Mouse (Mus musculus) gastrocnemius, postnatal 10 days (tissue): ENCODE data around the gene Esr1. TPM values are rescaled to one million over a fixed set of nuclear protein-coding genes. Genes with fewer than 3 reads are reported as not detected.

Source experiments
- DNase-seq: peaks from one replicate; pipeline ENCODE4 v3.0.0; 2021; ENCODE audit warnings: mixed read lengths
- total RNA-seq, 2 experiments: library from RNA; stranded (reverse); gene quantifications; 2 replicates each; pipeline ENCODE4 v1.2.3; 2021

Esr1 gene
- total RNA-seq, 2 experiments from 2014 or later, result 34.5 to 39.0 TPM

DNA sequence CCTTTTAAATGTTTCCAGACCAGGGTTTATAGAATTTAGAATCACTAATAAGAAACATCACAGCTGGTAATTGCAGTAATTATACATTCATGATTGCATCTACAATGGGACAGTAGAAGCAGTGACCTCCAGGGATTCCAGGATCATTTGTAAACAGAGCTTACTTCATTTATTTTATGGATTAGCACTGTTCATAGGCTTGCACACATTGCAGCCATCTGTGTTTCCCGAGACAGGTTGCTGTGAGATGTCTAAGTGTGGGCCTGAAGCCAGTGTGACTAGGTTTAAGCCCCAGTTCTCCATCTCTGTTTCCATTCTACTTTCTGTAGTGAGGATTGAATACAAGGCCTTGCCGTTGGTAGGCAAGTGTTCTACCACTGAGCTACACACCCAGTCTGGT lies 236.1 kb downstream of the Esr1 start:
- no peak for DNase-seq

DNA sequence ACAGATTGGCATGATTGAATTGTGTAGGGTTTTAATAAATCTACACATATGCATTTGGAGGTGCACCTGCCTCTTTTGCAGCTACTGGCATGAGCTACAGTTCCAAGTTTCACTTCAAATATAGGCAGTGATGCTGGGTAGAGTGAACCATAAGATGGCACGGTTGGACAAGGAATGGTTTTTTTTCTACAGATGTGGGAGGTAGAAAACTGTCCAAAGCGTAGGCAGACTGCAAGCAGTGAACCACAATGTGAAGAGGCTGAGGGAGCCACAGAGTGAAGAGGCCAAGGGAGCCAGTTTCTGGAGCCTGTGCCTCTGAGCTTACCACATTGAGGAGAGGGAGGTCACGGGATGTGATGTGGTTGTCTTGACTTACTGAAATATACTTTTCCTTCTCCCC lies 238.5 kb downstream of the Esr1 start:
- no peak for DNase-seq

DNA sequence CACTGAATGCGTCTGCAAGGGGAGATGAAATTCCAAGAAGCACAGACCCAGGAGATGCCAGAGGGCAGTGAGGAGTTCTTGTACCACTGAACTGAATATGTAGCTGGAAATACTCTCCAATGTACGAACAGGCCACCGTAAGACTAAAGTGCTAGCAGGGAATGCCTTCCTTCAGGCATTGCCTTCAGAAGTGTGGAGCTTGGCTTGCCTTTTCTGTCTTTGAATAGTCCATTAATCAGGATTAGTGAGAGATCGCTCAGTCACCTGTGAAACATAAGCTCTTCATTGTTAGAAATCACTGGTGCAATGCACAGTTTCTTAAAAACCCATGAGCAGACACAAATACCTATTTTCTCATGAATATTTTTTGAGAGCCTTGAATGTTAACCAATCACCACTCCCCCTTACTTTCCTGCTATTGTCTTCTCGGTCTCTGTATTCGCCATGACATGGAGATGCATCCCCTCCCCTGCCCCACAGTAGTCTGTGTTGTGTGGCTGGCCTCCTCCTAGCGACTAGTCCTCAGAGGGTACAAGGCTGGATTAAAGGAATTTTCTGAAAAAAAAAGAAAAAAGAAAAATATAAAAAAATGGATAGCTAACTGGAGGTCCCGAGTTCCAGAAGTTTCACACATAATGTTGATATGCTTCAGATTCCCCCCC lies 263.8 kb downstream of the Esr1 start:
- no peak for DNase-seq

DNA sequence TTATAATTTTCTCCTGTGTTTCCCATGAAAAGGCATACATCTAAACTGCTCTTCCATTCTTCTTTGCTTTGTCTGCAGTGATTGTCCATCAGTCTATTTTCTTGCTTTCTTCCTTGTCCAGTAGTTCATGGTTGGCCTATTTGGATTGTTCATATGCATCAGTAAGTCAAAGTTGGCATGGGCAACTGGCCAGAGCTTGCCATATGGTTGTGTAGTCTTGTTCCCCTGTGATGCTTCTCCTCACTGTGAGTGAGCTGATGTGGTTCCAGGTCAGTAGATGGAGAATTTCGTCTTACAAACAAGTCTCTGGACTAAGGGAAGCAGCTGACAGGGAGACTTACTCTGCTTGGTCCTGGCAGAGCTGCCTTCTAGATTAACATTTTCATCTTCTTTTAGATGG lies 270.0 kb downstream of the Esr1 start:
- no peak for DNase-seq

DNA sequence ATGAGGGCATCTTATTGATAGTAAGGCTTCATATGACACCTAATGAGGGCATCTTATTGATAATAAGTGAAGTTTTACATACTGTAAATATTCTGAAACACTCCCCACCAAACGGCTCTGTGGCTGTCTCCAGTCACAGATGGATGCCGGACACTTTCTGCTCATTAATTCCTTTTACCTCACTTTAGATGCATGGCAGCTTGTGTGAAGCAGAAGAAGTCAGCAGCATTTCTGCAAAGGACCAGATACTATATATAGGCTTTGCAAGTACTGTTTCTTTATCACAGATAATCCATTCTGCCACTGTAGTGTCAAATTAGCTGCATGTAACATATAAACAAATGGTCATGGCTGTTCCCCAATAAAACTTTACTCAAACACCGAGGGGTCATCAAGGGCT lies 274.1 kb downstream of the Esr1 start:
- DNase-seq, result no peak

DNA sequence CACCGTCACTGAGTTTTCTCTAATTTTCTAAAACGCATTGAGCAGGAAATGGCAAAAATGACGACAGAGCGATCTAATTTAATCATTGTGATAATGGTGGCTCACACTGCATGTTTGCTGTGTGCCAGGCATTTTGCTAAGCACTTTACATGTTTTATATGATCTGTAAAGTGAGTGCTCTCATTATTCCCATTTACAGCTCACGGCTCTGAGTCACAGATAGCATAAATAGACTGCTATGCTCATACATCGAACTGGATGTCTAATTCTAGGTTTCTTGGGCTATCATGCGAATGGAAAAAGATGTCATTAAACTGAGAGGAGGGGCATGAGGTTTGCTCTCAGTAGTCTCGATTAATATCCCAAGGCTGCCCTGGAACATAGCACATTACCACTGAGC lies 274.6 kb downstream of the Esr1 start:
- DNase-seq, result no peak

DNA sequence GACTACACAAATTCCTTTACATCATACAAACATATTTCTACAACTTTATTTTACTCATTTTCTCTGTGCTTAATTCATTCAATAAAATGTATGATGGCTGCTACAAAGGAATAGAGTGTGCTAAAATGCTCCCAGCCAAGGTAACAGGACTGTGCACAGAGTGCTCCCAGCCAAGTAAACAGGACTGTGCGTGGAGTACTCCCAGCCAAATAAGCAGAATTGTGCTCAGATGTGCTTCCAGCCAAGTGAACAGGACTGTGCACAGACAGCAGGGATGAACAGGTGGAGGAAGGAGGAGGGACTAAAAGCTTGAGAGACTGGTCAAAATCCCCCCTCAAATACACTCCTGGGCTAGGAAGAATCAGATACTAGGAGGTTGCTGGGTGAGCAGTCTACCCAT lies 282.1 kb downstream of the Esr1 start:
- DNase-seq, result no peak

DNA sequence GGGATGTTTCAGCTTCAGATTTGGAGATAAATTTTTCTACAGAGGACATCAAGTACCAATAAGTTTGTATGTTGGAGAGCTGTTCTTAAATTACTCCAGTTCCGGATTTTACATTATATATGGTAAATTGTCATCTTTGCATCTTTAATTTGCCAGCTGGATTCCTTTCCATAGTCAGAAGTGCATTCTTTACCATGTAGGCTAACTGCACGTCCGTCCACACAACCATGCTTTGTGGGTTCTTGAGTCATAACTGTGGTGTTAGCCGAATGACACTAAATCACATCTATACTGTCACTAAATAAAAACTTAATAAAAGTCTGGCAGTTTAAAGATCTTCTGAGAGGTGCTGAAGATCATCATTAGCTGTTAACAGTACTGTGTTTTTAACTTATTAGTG lies 286.4 kb downstream of the Esr1 start:
- DNase-seq, result no peak

DNA sequence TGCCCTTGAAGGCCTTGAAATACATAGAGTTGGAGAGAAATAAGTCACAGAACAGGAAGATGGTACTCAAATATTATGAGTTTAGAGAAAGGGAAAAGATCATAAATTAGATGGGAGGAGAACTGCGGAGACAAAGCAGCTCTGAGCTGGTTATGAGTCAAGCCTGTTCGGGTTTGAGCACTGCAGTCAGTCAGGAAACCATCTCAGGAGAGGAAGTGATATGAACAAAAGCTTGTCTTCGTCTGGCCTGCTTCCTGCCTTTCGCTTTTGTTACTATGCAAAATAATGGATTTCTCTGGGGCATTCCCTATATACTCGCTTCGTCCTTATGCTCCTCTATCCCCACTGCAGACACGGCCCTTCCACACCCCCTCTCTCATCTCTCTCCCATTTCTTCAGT lies 288.9 kb downstream of the Esr1 start:
- DNase-seq, result no peak

DNA sequence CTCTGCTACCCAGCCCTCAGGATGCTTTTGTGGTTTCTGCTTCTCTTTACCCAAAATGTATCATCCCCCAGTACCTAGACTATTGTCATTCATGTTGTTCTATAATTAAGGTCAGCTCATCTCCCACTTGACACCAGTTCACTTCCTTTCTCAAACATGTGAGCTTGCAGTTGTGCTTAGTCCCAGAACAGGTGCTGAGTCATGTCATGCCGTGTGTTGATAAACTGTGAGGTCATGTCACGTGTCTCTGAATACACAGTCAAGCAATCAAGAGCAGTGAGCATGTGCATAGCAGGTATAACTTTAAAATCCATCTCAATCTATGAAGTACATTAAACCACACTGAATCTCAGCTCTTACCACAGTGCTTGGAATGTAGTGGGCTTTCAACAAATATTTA lies 297.9 kb downstream of the Esr1 start:
- DNase-seq, result no peak

DNA sequence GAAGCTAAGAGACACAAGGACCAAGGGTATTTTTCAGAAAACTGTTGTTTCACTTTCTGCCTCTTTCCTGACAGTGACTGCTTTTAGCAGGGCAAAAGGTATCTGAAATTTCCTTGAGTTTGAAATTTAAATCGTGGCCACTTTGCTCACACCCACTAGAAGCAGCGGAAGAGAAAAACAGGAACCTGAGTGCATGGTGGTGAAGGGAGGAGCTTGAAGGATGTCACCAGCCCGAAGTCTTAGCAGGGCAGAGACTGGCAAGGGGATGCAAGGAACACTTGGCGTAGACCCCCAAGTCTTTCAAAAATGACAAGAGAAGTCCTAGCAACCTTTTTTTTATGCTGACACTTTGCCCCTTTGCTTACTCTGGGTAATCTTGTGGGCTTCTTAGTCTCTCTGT lies 299.1 kb downstream of the Esr1 start:
- no peak for DNase-seq

DNA sequence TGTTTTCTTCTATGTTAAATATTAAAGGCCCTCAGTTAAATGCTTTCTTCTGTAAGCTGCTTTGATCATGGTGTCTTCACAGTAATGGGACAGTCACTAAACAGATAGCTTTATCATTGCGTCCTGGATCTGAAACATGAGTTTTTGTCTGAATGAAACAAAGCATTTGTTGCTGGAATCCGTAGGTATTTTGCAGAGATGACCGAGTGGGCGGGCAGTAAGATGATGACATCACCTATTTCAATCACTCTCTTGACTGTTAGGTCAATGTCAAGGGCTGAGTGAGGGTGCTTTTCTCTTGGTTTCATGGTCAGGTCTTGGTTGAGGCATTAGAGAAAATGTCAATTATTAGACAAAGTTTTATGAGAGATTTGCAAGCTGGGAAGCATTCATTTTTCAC lies 307.7 kb downstream of the Esr1 start:
- DNase-seq, result no peak

DNA sequence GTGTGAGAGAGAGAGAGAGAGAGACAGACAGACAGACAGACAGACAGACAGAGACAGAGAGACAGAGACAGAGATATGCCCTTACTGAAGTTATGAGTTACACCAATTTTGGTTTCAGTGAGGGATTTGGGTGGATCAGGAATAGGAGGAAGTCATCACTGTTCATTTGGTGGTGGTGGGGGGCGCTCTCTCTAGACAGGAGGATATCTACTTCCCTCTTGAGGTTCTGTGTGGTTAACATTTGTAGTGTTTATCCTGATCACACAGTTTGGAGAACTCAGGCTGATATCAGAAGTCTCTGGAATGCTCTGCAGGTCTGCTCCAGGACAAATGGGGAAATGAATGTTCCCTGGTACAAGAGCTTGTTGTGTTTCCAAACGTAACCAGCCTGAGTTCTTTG lies 312.2 kb downstream of the Esr1 start:
- no peak for DNase-seq

DNA sequence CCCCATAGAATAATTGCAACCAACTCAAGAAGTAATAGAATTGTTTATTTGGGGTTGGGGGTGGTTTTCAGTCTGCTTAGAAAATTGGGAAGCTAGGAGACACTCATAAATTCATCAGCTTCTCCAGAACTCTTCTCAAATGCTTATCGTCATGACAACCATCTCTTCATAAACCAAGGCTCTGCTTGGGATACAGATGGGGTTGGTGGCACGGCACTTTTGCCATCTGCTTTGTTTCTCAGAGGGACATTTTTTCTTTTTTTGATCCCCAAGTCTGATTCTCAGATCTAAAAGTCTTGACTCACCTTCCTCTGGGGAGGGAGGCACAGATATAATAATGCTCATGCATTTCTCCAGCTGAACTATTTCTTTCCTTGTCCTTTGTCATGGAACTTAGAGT lies 313.0 kb downstream of the Esr1 start:
- no peak for DNase-seq

DNA sequence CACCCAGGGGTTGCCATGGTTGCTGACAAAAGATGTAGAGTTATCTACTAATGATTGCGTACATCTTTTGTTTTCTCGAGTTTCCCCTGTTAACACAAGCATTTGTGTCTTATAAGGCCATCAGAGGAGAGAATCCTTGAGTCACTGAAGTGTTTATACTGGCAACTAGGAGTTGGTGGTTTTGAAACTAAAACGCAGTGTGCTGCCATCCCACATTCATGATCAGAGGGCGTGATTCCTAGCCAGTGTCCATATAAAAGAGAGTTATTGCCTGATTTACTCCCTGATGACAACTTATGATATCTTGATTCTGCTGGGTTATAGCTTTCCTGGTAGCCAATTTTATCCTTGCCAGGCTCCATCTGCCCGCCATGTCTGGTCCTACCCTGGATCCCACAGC lies 331.8 kb downstream of the Esr1 start:
- no peak for DNase-seq

DNA sequence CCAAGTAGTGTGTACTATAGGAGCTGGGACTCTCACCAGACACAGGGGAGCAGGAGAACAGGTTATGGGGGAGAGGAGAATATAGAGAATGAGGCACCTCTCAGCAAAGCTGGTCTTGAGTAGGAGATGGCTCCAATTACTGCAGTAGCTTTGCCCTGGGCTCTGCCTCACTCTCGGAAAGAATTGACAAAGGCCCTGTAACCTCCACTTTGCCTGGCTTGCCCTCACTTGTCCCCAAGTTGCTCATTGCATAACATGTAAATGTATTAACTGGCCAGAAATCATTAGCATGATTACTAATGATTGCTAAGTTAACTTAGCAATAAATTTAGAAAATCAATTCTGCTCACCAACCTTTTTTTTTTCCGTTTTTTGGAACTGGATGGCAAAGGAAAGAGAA lies 333.3 kb downstream of the Esr1 start:
- no peak for DNase-seq

DNA sequence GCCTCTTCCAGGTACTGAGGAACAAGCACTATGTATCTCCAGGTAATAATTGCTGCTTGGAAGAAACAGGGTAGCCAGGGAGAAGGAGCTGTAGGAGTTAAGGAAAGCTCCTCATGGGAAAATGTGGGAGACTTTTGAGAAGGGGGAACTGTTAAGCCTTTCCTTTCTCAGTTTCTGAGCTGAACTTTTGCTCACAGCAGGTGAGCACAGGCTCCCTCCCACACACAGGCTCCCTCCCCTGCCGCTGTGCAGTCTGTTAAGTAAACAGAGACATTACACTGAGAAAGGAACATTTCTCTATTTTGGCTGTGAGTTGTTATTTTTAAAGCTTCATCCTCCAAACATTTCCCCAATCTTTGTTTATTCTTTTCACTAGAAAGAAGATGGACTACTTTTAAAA lies 354.4 kb downstream of the Esr1 start:
- no peak for DNase-seq

DNA sequence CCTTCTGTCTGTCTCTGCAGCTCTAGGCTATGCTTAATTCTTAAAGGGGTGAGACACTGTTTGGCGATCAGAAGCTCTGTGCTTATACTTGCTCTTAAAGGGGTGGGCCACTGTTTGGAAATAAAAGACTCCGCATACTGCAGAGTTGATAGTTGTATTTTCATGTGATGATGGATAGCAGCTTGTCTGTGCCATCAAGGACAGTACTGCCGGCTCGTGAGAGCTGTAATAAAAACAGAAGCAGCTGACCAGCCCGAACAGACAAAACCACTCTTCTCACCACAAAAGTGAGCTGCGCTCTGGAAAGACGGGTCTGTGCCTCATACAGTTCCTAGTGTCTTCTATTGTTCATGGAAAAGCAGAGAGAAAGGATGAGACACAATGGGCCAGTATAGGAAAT lies 359.8 kb downstream of the Esr1 start:
- no peak for DNase-seq

DNA sequence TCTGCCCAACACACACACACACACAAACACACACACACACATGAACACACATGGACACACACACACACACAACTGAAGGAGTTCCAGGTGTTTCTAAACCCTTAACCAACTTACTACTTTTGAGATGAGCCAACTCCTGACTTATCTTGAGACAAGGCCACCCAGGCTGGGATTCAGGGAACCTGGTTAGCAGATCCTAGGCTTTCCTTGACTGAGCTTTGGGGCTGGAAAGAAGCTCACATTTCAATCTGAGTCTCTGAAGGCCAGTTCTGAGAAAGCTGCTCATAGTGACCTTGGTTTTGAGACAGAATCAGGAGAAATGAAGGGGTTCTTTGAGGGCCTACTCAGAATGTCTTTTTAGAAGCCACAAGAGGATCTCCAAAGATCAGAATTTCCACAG lies 360.2 kb downstream of the Esr1 start:
- no peak for DNase-seq

DNA sequence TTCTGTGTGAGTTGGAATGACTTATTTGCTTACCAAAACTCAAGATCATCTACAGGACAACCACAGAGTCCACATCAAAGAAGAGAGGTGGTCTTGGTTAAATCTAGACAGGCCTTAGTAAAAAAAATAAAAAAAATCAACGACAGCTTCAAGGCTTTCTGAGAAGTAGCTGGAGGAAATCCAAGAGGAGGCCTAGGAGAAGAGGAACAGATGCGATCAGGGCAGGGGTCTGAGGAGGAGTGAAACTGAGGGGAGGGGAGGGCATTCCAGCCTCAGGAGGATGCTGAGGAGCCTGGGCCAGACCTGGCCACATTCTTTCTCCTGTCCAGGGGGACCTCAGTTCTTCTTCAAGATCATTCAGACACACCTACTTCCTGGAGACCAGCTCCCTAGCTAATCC lies 360.6 kb downstream of the Esr1 start:
- no peak for DNase-seq

DNA sequence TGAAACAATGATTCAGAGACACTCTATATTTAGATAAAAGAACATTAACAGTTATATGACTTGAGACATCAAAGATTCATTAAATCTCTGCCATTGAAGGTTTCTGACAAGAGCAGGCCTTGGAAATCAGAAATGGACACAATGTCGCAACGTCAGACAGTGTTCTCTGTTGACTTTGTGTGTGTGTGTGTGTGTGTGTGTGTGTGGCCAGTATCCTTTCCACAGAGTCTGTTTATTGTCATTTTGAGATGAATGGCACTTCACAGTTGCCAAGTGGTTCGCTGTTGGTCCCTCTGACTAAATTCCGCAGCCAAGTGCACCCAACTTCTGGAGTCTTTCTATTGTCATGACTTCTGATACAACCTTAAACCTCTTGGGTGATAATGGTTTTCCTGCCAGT lies 362.9 kb downstream of the Esr1 start:
- no peak for DNase-seq

DNA sequence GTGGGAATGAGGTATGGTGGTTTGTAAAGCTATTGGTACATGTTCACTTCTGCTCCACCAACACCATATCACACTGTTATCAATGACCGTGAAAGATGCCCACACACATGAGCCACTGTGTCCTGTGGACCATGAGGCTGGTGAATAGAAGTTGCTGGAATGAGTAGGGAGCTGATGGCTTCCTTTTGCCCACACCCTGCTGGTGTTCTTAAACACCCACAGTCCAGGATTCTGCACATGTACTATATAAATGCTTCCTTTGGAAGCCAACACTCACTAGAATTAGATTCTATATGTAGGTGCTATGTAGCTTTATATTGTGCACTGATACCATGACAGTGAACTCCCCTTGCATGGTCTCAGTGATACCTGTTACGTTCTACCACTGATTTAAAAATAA lies 365.2 kb downstream of the Esr1 start:
- DNase-seq, result no peak

DNA sequence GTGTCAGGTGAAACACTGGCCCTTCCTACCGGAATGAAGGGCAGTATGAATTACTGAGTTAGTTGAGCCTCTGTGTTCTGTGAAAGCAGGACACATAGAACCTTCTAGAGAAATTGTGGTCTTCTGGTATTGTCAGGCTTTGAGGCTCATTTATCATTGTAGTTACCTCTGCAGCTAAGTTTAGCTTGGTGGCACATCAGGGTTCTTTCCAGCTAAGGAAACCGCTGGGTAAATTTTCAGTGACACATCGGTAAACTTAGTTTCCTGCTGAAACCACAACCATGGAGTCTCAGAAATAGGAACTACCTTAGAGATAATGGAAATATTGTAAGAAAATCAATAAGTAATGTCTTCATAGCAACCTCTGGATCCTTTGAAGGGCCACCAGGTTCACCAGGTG lies 366.0 kb downstream of the Esr1 start:
- DNase-seq, result no peak

DNA sequence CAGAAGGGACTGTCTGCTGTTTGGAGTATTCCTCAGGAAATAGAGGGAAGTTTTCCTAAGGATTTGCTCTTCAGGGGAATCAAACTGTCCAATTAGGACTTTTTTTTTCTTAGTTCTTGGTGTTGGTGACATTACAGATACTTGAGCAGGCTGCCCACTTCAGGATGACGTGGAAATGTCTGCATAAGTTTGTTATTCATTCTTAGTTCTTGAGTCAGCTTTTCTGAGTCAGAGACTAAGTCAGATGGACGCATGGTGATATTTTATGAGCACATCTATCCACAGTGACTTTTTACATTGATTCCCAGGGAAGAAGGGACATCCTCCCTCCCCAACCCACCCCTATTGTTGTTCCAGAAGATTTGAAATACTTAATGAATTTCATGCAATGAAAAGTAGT lies 372.5 kb downstream of the Esr1 start:
- no peak for DNase-seq

DNA sequence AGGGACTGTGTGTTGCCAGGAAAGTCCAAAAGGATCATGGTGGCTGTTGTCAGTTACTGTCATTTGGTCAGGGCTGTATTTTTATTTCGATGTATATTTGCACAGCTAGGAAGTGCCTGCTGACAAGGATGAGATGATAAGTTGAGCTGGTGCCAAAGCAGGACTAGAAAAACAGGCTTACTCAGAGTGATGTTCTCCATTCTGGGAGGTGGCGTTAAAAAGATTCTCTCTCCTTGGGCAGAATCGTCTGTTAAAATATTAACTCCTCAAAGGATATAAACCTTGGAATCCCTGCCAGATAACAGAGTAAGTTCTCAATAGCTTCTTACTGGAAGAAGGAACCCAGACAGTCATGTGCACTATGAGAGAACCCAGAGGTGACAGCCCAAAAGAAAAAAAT lies 382.4 kb downstream of the Esr1 start:
- DNase-seq, result no peak
